Mouse (Mus musculus): ENCODE measurements around the gene Olfr272.

Gene Olfr272

DNA sequence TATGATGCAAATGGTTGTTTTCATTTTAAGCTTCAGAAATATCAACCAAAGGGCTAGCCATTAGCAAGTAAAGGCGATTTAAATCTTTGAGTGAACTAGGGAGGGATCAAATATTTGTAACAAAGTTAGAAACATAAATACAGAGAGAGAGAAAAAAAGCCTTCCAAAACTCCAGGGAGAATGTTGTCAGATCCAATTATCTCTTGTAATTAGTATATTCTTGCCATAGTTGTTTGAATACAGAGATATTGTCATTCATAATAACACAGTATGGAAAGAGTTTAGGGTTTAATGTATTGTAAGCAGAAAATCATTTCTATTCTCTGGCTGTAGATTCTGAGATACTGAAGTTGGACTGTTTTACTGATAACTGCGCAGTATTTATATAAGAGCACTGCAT is at the start of gene Olfr272:
Gene Olfr272 (minus strand): TSS at position 101 of the 400 bp plus-strand sequence.
- no peak for DNase-seq (ENCODE audit: low spot score)

DNA sequence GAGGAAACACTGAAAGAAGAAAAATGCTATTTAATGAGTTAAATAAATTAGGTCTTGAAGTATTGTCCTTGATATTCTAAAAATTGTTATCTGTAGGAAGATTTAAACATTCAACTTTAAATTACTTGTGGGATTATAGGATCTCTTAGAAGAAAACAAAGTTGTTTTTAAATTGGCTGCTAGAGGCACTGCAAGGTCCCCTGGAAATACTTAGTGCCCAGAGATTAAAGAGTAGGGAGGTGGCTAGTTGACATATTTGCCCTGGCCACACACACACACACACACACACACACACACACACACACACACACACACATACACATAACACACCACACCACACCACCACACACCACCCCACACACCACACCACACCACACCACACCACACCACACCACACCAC is 45.3 kb upstream of the Olfr272 start, which contains the start of gene Olfr270:
Gene Olfr270 (plus strand): TSS at position 301 of the 400 bp plus-strand sequence.
- DNase-seq (ENCODE audit: low spot score): no peak

DNA sequence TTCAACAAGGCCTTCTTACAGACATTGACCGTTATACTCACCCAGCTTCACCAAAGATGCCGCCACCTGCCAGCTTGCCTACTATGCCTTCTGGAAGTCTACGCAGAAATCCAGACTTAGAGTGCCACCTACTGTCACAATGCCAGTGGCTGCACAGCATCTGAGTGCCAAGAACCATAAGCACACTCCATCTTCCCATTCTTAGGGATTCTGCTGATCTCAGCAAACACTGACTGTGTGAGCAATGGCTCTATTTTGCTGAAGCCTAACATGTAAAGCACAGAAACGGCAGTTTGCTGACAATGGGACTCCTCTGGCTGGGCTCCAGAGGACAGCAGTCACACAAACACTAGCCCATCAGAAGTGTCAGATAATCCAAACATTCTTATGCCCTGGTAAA is 39.7 kb upstream of the Olfr272 start:
- no peak for DNase-seq (ENCODE audit: low spot score)

DNA sequence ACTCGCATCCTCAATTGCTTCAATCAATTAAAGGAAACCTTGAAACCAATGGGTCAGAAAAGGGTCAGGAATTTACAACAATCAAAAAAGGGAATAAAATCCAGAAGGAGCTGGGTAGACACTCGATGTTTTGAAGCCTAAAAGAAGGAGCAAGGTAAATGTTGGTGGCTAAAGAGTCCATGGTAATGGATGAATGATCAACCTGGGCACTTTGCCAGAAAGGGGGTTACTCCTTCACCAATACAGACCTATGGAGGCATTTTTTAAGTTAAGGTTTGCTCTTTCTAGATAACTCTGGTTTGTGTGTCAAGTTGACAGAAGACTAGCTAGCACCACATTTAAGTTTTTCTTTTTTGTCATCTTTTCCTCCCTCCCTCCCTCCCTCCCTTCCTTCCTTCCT is 30.0 kb upstream of the Olfr272 start:
- no peak for DNase-seq (ENCODE audit: low spot score)

DNA sequence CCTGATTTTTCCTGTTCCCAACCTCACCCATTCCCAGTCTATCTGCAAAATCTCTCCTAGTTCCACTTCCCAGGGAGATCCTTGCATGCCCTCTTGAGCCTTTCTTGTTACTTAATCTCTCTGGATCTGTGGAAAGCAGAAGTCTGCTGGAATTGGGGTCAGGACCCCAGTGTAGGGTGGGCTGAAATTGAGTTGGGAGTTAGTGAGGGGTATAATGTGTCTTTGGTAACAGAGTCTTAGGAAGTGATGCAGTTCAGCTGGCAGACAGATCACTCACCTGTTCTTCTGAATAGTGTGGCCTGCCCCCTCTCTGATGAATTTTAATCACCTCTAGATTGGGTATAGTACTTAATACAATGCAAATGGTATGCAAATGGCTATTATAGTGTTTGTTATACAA is 27.7 kb upstream of the Olfr272 start:
- no peak for DNase-seq (ENCODE audit: low spot score)

DNA sequence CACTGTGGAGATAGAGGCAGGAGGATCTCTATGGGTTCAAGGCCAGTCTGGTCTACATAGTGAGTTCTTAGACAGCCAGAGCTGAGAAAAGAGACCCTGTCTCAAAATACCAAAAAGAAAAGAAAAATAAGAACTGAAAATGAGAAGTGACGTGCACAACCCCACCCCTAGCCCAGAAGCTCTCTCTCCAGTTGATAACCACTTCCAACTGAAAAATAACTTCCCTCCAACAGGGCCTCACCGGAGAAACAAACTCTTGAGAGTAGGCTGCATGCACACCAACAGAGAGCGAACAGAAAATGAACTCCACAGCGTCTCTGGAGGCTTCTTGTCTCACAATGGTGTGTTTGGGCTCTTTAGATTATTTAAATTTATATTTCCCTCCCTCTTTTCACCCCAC is 11.5 kb upstream of the Olfr272 start:
- no peak for DNase-seq (ENCODE audit: low spot score)

DNA sequence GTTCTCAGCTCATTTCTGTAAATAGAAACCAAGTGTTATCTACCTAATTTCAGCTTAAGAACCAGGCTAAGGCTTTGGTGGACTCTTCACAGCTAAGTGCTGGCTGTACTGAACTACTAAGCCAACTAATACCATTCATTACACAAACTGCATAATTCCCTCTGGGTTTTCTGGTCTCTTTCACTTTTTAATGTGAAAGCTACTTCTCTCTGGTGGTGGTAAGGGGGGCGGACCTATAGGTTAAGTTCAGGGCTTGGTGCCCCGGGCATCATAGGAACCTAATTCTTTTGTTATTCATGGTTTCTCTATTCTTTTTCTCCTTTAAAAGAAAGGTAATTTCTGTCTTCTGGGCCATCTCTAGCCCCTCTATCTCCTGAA is 1.7 kb downstream of the Olfr272 start:
- no peak for DNase-seq (ENCODE audit: low spot score)

DNA sequence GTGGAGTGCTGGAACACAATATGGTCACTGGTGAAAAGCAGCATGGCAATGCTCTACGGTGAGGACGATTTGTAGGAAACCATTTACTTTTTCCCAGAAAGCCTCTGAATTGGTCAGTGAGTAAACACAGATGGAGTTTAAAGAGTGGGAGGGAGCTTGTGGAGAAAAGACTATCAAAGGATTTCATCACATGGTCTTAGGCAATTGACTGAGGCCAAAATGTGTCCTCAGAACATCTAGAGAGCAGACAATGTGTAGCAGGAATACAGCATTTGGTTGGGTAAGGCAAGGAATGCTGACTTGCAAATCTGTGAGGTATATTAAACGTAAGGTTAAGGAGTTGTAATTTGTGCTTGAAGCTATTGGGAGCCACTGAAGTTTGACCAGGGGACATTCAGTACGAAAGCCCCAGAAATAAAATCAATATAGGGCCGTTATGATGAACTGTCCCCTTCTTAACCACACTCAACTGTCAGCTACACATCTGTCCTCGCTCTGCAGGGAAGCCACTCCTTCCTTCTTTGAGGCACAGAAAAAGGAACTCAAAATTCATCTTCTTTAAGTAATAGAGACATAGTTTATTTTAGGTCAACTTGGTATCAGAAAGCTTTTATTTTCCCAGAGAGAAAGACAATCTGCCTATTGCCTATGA is 2.2 kb downstream of the Olfr272 start:
- no peak for DNase-seq (ENCODE audit: low spot score)

DNA sequence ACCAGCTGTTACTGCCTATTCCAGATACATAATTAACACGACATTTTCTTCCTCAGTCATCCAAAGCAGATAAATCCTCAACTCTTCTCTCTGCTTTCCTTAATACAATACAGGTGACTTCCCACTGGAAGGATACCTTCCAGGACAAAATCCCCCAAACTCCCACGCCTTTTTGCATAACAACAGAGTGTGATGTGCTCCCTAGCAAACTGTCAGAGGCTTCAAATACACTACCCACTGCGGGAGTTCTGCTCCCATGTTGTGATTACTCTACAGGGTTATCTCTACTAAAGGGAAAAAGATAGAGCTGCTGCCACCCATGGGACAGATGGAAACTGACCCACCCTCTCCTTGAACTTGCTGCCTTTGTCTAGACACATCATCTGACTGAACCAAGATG is 6.6 kb downstream of the Olfr272 start:
- no peak for DNase-seq (ENCODE audit: low spot score)

DNA sequence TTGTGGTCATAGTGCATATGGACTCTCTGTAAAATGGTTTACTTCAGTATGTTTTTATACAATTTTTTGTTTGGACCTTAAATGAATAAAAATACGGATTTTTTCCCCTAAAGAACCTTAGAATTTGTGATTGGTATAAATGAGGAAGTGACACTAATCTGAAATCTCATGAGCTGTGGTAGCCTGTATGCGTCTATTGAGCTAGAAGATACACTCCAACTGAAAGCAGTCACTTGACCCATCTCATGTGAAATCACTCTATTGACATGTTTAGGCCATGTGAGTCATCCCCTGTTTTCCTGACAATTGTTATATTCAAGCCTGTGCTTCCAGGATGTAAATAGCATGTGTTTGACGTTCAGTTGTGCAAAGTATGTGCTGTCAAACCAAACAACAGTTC is 9.4 kb downstream of the Olfr272 start:
- no peak for DNase-seq (ENCODE audit: low spot score)

DNA sequence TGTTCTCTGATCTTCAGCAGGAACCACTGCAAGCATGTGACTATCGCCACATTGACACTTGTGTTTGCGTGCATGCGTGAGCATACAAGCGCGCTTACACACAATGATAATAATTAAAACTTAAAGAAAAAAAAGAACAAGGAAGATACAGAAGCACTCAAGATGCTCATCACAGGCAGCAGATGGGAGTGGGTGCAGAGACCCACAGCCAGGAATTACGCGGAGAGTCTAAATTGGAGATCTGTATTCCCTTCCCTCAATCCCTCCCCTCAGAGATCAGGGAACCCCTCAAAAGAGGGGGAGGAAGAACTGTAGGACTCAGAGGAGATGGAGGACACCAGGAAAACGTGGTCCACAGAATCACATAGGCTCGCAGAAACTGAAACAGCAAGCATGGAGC is 54.8 kb downstream of the Olfr272 start:
- DNase-seq (ENCODE audit: low spot score): no peak

Measured in ovary, postnatal 10 days (tissue).